Mouse (Mus musculus): ENCODE measurements around the gene Dtx1. TPM values are rescaled to one million over a fixed set of nuclear protein-coding genes. Genes with fewer than 3 reads are reported as not detected.

Gene Dtx1
- polyA plus RNA-seq, 1 experiment from 2014 or later: 53.9 TPM

DNA sequence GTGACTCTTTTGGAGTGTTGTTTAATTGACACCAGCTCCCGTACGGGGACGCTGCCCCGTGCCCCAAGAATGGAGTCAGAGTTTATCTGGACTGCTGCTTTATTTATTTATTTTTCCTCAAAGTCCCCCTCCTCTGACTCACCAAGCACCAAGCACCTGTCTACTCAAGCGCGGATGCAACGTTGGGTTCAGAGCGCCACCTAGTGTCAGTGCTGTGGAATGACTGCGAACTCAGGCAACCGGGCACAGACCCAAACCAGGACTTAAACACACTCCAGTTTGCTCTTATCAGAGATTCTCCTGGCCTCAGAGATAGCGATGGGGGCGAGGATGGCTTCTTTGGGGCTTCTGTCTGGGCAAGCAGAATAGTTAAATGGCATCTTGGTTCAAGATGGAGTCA lies 38.1 kb downstream of the Dtx1 start:
- no peak overlapping the region for H3K27ac ChIP-seq
- H3K9me3 ChIP-seq (ENCODE audit: control insufficient read depth, low read length): no peaks in the 10 kb centered on the region
- no peak overlapping the region for H3K4me3 ChIP-seq (replicated peaks; ENCODE audit: low read length)
- 14% methylated on average over 12 of the region's 12 CpGs for WGBS
- H3K4me1 ChIP-seq (replicated peaks; ENCODE audit: control insufficient read depth, insufficient read depth, low read length): no peaks in the 10 kb centered on the region
- DNase-seq (ENCODE audit: low spot score): peak; percentile 83
- no peak overlapping the region for H3K4me2 ChIP-seq (replicated peaks)
- H3K36me3 ChIP-seq (replicated peaks; ENCODE audit: control insufficient read depth, insufficient read depth): no peaks in the 10 kb centered on the region
- ATAC-seq (ENCODE audit: low FRiP score): no peak
- no peaks in the 10 kb centered on the region for H3K27me3 ChIP-seq (ENCODE audit: control insufficient read depth, insufficient read depth, low read length)
- no peak overlapping the region for H3K9ac ChIP-seq

GRCm38 (mm10) chr5:120671865-120672264 lies 39.9 kb downstream of the Dtx1 start:
- H3K27me3 ChIP-seq (ENCODE audit: control insufficient read depth, insufficient read depth, low read length): no peaks in the 10 kb centered on the region
- H3K9ac ChIP-seq: no peak overlapping the region
- no peak overlapping the region for H3K4me3 ChIP-seq (replicated peaks; ENCODE audit: low read length)
- no peak overlapping the region for H3K27ac ChIP-seq
- no peak overlapping the region for H3K4me2 ChIP-seq (replicated peaks)
- WGBS: 83% methylated on average over 3 of the region's 3 CpGs
- DNase-seq (ENCODE audit: low spot score): no peak
- H3K4me1 ChIP-seq (replicated peaks; ENCODE audit: control insufficient read depth, insufficient read depth, low read length): no peaks in the 10 kb centered on the region
- no peaks in the 10 kb centered on the region for H3K36me3 ChIP-seq (replicated peaks; ENCODE audit: control insufficient read depth, insufficient read depth)
- ATAC-seq (ENCODE audit: low FRiP score): no peak
- H3K9me3 ChIP-seq (ENCODE audit: control insufficient read depth, low read length): no peaks in the 10 kb centered on the region

DNA sequence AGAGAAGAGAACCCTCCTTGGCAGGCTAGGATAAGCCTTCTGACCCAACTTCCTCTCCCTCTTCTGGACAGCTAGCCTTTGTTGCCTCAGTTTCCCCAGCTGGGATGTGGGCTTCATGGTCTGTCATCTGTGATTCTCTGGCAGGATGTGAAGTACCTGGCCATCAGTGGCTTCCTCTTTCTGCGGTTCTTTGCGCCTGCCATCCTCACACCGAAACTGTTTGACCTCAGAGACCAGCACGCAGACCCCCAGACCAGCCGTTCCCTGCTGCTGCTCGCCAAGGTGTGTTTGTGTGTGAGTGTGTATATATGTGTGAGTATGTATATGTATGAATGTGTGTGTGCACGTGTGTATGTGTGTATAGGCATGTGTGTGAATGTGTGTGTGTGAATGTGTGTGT lies 41.6 kb downstream of the Dtx1 start:
- Histone ChIP-seq H3K9ac (no peak overlapping the region), H3K4me2 (replicated peaks) (no peak overlapping the region), H3K27me3 (ENCODE audit: control insufficient read depth, insufficient read depth, low read length) (no peaks in the 10 kb centered on the region), H3K4me1 (replicated peaks; ENCODE audit: control insufficient read depth, insufficient read depth, low read length) (no peaks in the 10 kb centered on the region), H3K9me3 (ENCODE audit: control insufficient read depth, low read length) (no peaks in the 10 kb centered on the region), H3K27ac (no peak overlapping the region), H3K36me3 (replicated peaks; ENCODE audit: control insufficient read depth, insufficient read depth) (no peaks in the 10 kb centered on the region), H3K4me3 (replicated peaks; ENCODE audit: low read length) (no peak overlapping the region)
- WGBS: 89% methylated on average over 7 of the region's 7 CpGs
- no peak for DNase-seq (ENCODE audit: low spot score)
- ATAC-seq (ENCODE audit: low FRiP score): no peak

- ATAC-seq (ENCODE audit: low FRiP score): no peak
- DNase-seq (ENCODE audit: low spot score): no peak
- Histone ChIP-seq H3K36me3 (replicated peaks; ENCODE audit: control insufficient read depth, insufficient read depth) (no peaks in the 10 kb centered on the region), H3K27ac (no peak overlapping the region), H3K9ac (no peak overlapping the region), H3K4me2 (replicated peaks) (no peak overlapping the region), H3K9me3 (ENCODE audit: control insufficient read depth, low read length) (no peaks in the 10 kb centered on the region), H3K4me3 (replicated peaks; ENCODE audit: low read length) (no peak overlapping the region), H3K4me1 (replicated peaks; ENCODE audit: control insufficient read depth, insufficient read depth, low read length) (no peaks in the 10 kb centered on the region), H3K27me3 (ENCODE audit: control insufficient read depth, insufficient read depth, low read length) (no peaks in the 10 kb centered on the region)
- WGBS: 74% methylated on average over 7 of the region's 7 CpGs
Measured at GRCm38 (mm10) chr5:120668761-120669160, 43.0 kb downstream of the Dtx1 start.

DNA sequence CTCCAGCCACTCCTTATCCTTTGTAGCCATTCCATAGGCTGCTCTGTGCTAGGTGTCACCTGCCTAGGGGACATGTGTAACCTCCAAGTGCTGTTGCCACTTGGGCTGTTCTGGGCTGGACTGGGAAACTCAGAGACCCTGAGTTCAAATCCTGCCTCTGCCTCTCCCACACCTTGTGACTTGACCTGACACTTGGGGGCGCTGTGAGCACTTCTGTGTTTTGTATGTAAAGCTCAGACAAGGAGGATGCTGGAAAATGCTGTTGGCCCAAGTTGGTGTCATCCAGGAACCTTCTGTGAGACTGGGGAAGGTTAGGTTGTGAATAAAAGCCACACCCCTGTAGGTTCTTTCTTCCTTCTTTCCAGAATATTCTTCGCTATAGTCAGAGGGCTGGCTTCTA lies 46.8 kb downstream of the Dtx1 start:
- no peak for DNase-seq (ENCODE audit: low spot score)
- Histone ChIP-seq H3K9me3 (ENCODE audit: control insufficient read depth, low read length) (no peaks in the 10 kb centered on the region), H3K36me3 (replicated peaks; ENCODE audit: control insufficient read depth, insufficient read depth) (no peaks in the 10 kb centered on the region), H3K9ac (no peak overlapping the region), H3K27me3 (ENCODE audit: control insufficient read depth, insufficient read depth, low read length) (no peaks in the 10 kb centered on the region), H3K27ac (no peak overlapping the region), H3K4me2 (replicated peaks) (no peak overlapping the region), H3K4me3 (replicated peaks; ENCODE audit: low read length) (no peak overlapping the region), H3K4me1 (replicated peaks; ENCODE audit: control insufficient read depth, insufficient read depth, low read length) (0 out of 2 replicates have a peak, but pooled peaks cover 3% of the 10 kb centered on the region)
- ATAC-seq (ENCODE audit: low FRiP score): no peak
- 64% methylated on average over 2 of the region's 2 CpGs for WGBS

- H3K9ac ChIP-seq: 0 out of 2 replicates have a peak overlapping the region, but pooled peaks have one; percentile 24
- DNase-seq (ENCODE audit: low spot score) (peak; percentile 42), ATAC-seq (ENCODE audit: low FRiP score) (peak; percentile 69)
- no peaks in the 10 kb centered on the region for H3K9me3 ChIP-seq (ENCODE audit: control insufficient read depth, low read length)
- H3K27ac ChIP-seq: peak overlapping the region; percentile 70
- 23% methylated on average over 5 of the region's 5 CpGs for WGBS
- no peak overlapping the region for H3K4me3 ChIP-seq (replicated peaks; ENCODE audit: low read length)
- H3K36me3 ChIP-seq (replicated peaks; ENCODE audit: control insufficient read depth, insufficient read depth): no peaks in the 10 kb centered on the region
- H3K4me2 ChIP-seq (replicated peaks): no peak overlapping the region
- H3K27me3 ChIP-seq (ENCODE audit: control insufficient read depth, insufficient read depth, low read length): no peaks in the 10 kb centered on the region
- 0 out of 2 replicates have a peak, but pooled peaks cover 3% of the 10 kb centered on the region for H3K4me1 ChIP-seq (replicated peaks; ENCODE audit: control insufficient read depth, insufficient read depth, low read length)
Measured at GRCm38 (mm10) chr5:120660816-120661215, 50.9 kb downstream of the Dtx1 start.

GRCm38 (mm10) chr5:120656281-120656751 lies 55.4 kb downstream of the Dtx1 start:
- no peak overlapping the region for H3K4me3 ChIP-seq (replicated peaks; ENCODE audit: low read length)
- H3K27ac ChIP-seq: no peak overlapping the region
- ATAC-seq (ENCODE audit: low FRiP score): no peak
- H3K4me2 ChIP-seq (replicated peaks): no peak overlapping the region
- 0 out of 2 replicates have a peak, but pooled peaks cover 3% of the 10 kb centered on the region for H3K4me1 ChIP-seq (replicated peaks; ENCODE audit: control insufficient read depth, insufficient read depth, low read length)
- WGBS: 88% methylated on average over 12 of the region's 12 CpGs
- no peak for DNase-seq (ENCODE audit: low spot score)
- peaks cover under 1% of the 10 kb centered on the region; the same call in 1 of the 2 replicates for H3K27me3 ChIP-seq (ENCODE audit: control insufficient read depth, insufficient read depth, low read length)
- H3K36me3 ChIP-seq (replicated peaks; ENCODE audit: control insufficient read depth, insufficient read depth): no peaks in the 10 kb centered on the region
- H3K9ac ChIP-seq: no peak overlapping the region
- H3K9me3 ChIP-seq (ENCODE audit: control insufficient read depth, low read length): no peaks in the 10 kb centered on the region

- H3K4me3 ChIP-seq (replicated peaks; ENCODE audit: low read length): no peak overlapping the region
- no peak overlapping the region for H3K27ac ChIP-seq
- 78% methylated on average over 2 of the region's 2 CpGs for WGBS
- no peaks in the 10 kb centered on the region for H3K36me3 ChIP-seq (replicated peaks; ENCODE audit: control insufficient read depth, insufficient read depth)
- H3K9me3 ChIP-seq (ENCODE audit: control insufficient read depth, low read length): no peaks in the 10 kb centered on the region
- H3K9ac ChIP-seq: no peak overlapping the region
- no peak for DNase-seq (ENCODE audit: low spot score)
- H3K27me3 ChIP-seq (ENCODE audit: control insufficient read depth, insufficient read depth, low read length): peaks cover 25% of the 10 kb centered on the region
- no peak overlapping the region for H3K4me2 ChIP-seq (replicated peaks)
- no peak for ATAC-seq (ENCODE audit: low FRiP score)
- 0 out of 2 replicates have a peak, but pooled peaks cover under 1% of the 10 kb centered on the region for H3K4me1 ChIP-seq (replicated peaks; ENCODE audit: control insufficient read depth, insufficient read depth, low read length)
Measured at GRCm38 (mm10) chr5:120653873-120654272, 57.9 kb downstream of the Dtx1 start.

- DNase-seq (ENCODE audit: low spot score) (no peak), ATAC-seq (ENCODE audit: low FRiP score) (no peak)
- Histone ChIP-seq H3K4me3 (replicated peaks; ENCODE audit: low read length) (no peak overlapping the region), H3K27me3 (ENCODE audit: control insufficient read depth, insufficient read depth, low read length) (peaks cover 32% of the 10 kb centered on the region), H3K4me1 (replicated peaks; ENCODE audit: control insufficient read depth, insufficient read depth, low read length) (0 out of 2 replicates have a peak, but pooled peaks cover 4% of the 10 kb centered on the region), H3K4me2 (replicated peaks) (no peak overlapping the region), H3K9me3 (ENCODE audit: control insufficient read depth, low read length) (no peaks in the 10 kb centered on the region), H3K27ac (no peak overlapping the region), H3K9ac (no peak overlapping the region), H3K36me3 (replicated peaks; ENCODE audit: control insufficient read depth, insufficient read depth) (no peaks in the 10 kb centered on the region)
- 79% methylated on average over 28 of the region's 28 CpGs for WGBS
Measured at GRCm38 (mm10) chr5:120652915-120653701, 58.6 kb downstream of the Dtx1 start.
